Mouse (Mus musculus): ENCODE results near the gene Ascc1. TPM values are rescaled to one million over a fixed set of nuclear protein-coding genes. Genes with fewer than 3 reads are reported as not detected.

Ascc1 gene
- polyA plus RNA-seq, 2 experiments = 10.7 to 16.8 TPM

DNA sequence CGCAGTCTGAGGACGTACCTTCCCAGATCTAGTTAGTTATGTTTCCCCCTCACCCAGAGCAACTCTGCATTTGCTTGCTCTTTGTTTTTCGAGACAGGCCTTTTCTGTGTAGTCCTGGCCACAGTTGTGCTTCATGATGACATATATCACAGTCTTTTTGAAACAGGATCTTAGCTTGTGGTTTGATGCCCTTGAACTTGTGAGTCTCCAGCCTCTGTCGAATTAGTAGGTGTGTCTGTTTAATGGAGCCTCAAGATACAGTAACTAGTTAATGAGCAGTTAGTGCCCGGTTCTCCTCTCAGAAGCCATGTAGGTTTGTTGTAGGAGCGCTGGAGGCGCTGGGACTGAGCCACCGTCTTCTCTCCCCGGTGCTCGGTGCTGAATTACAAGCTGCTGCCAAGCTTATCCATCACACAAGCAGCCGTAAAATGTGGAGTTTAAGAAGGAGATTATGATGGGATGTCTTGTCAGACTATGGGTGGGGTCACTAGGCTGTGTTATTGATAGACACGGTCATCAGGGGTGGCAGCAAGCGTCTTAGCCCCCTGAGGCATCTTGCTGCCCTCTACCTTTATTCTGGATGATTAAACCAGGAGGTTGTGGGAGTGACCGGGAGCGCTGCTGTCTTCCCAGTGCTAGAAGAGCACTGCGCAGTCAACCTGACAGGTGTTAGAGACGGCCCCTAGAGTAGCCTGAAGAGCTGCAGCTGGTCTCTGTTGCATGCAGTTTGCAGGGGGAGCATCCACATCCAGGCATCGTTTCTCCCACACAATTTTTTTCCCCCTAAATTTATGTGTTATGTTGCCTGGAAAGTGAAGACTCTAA lies 75.3 kb downstream of the Ascc1 start:
- peak overlapping the region; percentile 84 for H3K27ac ChIP-seq
- DNase-seq (ENCODE audit: low read depth in 3 of 3, low spot score in 3 of 3) (peak; percentile 58 to 64 (median 60)), ATAC-seq (ENCODE audit: insufficient read depth) (peak; percentile 84)
- no peaks in the 10 kb centered on the region for H3K36me3 ChIP-seq (replicated peaks; ENCODE audit: control insufficient read depth, insufficient read depth, low read depth)
- H3K27me3 ChIP-seq (ENCODE audit: control insufficient read depth, insufficient read depth, low read length) = no peaks in the 10 kb centered on the region
- peak overlapping the region; percentile 38 for H3K9ac ChIP-seq (replicated peaks)
- peaks cover 38 to 60% of the 10 kb centered on the region in 2 experiments for H3K4me1 ChIP-seq (replicated peaks; ENCODE audit: control insufficient read depth in 2 of 2, insufficient read depth in 2 of 2, low read length in 1 of 2)
- peak overlapping the region; percentile 70 for H3K4me2 ChIP-seq (ENCODE audit: low read depth)
- no peak for TF ChIP-seq CTCF (IDR thresholded peaks at IDR 0.05; ENCODE audit: low read depth)
- TF ChIP-seq EP300 (IDR thresholded peaks at IDR 0.05; ENCODE audit: low read depth) = peak; percentile 64
- H3K4me3 ChIP-seq (ENCODE audit: insufficient read depth in 1 of 2, low read depth in 2 of 2, low read length in 2 of 2) = peak overlapping the region; percentile 37 to 39
- 28% methylated on average over 18 of the region's 18 CpGs for WGBS (ENCODE audit: insufficient replicate concordance)
- no peaks in the 10 kb centered on the region for H3K9me3 ChIP-seq (ENCODE audit: control insufficient read depth, low read length)

DNA sequence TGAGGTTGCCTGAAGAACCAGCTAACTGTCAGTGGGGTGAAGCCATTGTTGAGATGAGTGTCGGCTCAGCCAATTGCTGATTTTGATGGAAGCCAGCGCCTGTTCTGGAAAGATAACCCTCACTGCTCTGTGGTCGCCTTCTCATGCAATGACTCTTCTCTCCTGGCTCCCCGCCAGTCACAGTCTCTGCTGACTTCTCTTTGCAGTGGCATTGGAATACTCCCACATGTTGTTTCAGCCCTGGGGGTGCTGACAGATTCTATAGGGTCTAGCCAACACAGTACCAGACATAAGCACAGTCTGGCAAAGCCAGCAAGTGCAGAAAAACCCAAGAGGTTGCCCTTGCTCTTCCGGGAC lies 75.9 kb downstream of the Ascc1 start:
- H3K9me3 ChIP-seq (ENCODE audit: control insufficient read depth, low read length) = no peaks in the 10 kb centered on the region
- peak overlapping the region; percentile 37 to 39 for H3K4me3 ChIP-seq (ENCODE audit: insufficient read depth in 1 of 2, low read depth in 2 of 2, low read length in 2 of 2)
- no peaks in the 10 kb centered on the region for H3K27me3 ChIP-seq (ENCODE audit: control insufficient read depth, insufficient read depth, low read length)
- 22% methylated on average over 5 of the region's 5 CpGs for WGBS (ENCODE audit: insufficient replicate concordance)
- 0 out of 2 replicates have a peak, but pooled peaks have one; percentile 8 for TF ChIP-seq CTCF (IDR thresholded peaks at IDR 0.05; ENCODE audit: low read depth)
- peak; percentile 85 for TF ChIP-seq EP300 (IDR thresholded peaks at IDR 0.05; ENCODE audit: low read depth)
- no peaks in the 10 kb centered on the region for H3K36me3 ChIP-seq (replicated peaks; ENCODE audit: control insufficient read depth, insufficient read depth, low read depth)
- peak overlapping the region; percentile 43 for H3K9ac ChIP-seq (replicated peaks)
- peaks cover 38 to 61% of the 10 kb centered on the region in 2 experiments for H3K4me1 ChIP-seq (replicated peaks; ENCODE audit: control insufficient read depth in 2 of 2, insufficient read depth in 2 of 2, low read length in 1 of 2)
- H3K4me2 ChIP-seq (ENCODE audit: low read depth) = peak overlapping the region; percentile 70
- peak; percentile 80 to 82 (median 82) for DNase-seq (ENCODE audit: low read depth in 3 of 3, low spot score in 3 of 3)
- H3K27ac ChIP-seq = peak overlapping the region; percentile 84
- peak; percentile 89 for ATAC-seq (ENCODE audit: insufficient read depth)

DNA sequence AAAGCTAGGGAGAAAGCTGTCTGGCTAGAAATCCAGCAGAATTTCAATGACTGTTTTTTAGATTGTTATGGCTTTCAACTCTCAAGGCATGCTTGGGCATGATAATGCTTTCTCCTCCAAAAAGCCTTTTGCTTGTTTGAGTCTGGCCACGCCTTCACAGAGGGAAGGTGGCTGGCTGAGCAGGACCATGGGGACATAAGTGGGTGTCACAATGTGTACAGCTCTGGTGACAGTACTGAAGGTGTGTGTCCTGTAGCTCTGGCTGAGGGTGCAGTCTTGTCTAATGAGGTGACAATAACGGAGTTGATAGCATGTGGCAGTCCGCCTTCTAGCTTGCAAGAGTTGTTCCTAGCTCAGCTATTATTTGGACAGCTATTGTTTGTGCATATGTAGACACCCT lies 77.6 kb downstream of the Ascc1 start:
- WGBS (ENCODE audit: insufficient replicate concordance) = 34% methylated on average over 3 of the region's 3 CpGs
- DNase-seq (ENCODE audit: low read depth in 3 of 3, low spot score in 3 of 3) = peak; percentile 43 to 57 (median 50)
- peak; percentile 36; the same call in 1 of the 2 replicates for ATAC-seq (ENCODE audit: insufficient read depth)
- H3K36me3 ChIP-seq (replicated peaks; ENCODE audit: control insufficient read depth, insufficient read depth, low read depth) = no peaks in the 10 kb centered on the region
- H3K27ac ChIP-seq = peak overlapping the region; percentile 84
- peak overlapping the region; percentile 27 for H3K9ac ChIP-seq (replicated peaks)
- H3K9me3 ChIP-seq (ENCODE audit: control insufficient read depth, low read length) = no peaks in the 10 kb centered on the region
- H3K4me3 ChIP-seq (ENCODE audit: insufficient read depth in 1 of 2, low read depth in 2 of 2, low read length in 2 of 2) = no peak overlapping the region
- peak overlapping the region; percentile 29 for H3K4me2 ChIP-seq (ENCODE audit: low read depth)
- TF ChIP-seq EP300 (IDR thresholded peaks at IDR 0.05; ENCODE audit: low read depth) (no peak), CTCF (IDR thresholded peaks at IDR 0.05; ENCODE audit: low read depth) (no peak)
- H3K27me3 ChIP-seq (ENCODE audit: control insufficient read depth, insufficient read depth, low read length) = no peaks in the 10 kb centered on the region
- H3K4me1 ChIP-seq (replicated peaks; ENCODE audit: control insufficient read depth in 2 of 2, insufficient read depth in 2 of 2, low read length in 1 of 2) = peaks cover 38 to 61% of the 10 kb centered on the region in 2 experiments

DNA sequence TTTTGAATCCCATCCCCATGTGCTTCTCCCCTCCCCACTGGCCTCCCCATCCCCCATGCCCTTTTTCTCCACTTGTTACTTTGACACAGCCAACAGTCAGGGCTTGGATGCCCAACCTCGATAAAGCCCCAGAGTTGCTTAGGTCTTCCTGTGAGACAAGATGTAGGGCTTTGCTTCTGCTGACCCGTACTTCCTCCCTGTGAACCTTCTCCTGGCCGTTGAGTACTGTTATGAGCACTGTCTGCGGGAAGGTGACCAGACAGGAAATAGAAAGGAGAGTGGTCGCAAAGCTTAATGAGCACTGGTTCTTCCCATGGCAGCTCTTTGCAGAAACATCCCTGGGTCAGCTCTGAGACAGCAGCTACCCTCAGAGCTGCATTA lies 78.0 kb downstream of the Ascc1 start:
- Histone ChIP-seq H3K4me2 (ENCODE audit: low read depth) (peak overlapping the region; percentile 29), H3K4me1 (replicated peaks; ENCODE audit: control insufficient read depth in 2 of 2, insufficient read depth in 2 of 2, low read length in 1 of 2) (peaks cover 40 to 59% of the 10 kb centered on the region in 2 experiments), H3K36me3 (replicated peaks; ENCODE audit: control insufficient read depth, insufficient read depth, low read depth) (no peaks in the 10 kb centered on the region), H3K4me3 (ENCODE audit: insufficient read depth in 1 of 2, low read depth in 2 of 2, low read length in 2 of 2) (no peak overlapping the region), H3K9ac (replicated peaks) (peak overlapping the region; percentile 20; the same call in 1 of the 2 replicates), H3K9me3 (ENCODE audit: control insufficient read depth, low read length) (no peaks in the 10 kb centered on the region), H3K27ac (peak overlapping the region; percentile 84), H3K27me3 (ENCODE audit: control insufficient read depth, insufficient read depth, low read length) (no peaks in the 10 kb centered on the region)
- no peak for ATAC-seq (ENCODE audit: insufficient read depth)
- WGBS (ENCODE audit: insufficient replicate concordance) = 8% methylated on average over 5 of the region's 5 CpGs
- TF ChIP-seq CTCF (IDR thresholded peaks at IDR 0.05; ENCODE audit: low read depth) (no peak), EP300 (IDR thresholded peaks at IDR 0.05; ENCODE audit: low read depth) (no peak)
- DNase-seq (ENCODE audit: low read depth in 3 of 3, low spot score in 3 of 3) = no peak

Data from liver, embryonic 14.5 days (tissue).